Mouse (Mus musculus) limb, embryonic 11.5 days (tissue): ENCODE results near the gene Ccdc125. TPM values are rescaled to one million over a fixed set of nuclear protein-coding genes. Genes with fewer than 3 reads are reported as not detected.

Experiments used
- ATAC-seq: fragments of 200-750 bp; cut with Nextera tagmentation; 2 replicates; pipeline ENCODE4 v1.8.0; 2017; ENCODE audit warnings: low read depth; ENCODE audit not compliant: insufficient number of reproducible peaks, low FRiP score, low TSS enrichment
- DNase-seq: peaks from one replicate; pipeline ENCODE4 v3.0.0-alpha.2; 2015; ENCODE audit warnings: low spot score
- H3K27ac ChIP-seq: fragments of 300-500 bp; sonication (generic); replicated peaks from 2 replicates; pipeline ENCODE4 v1.5.1; 2014; ENCODE audit warnings: low read depth, mild to moderate bottlenecking, low read length
- H3K27me3 ChIP-seq: fragments of 300-500 bp; sonication (generic); 2 replicates; pipeline ENCODE4 v1.6.1; 2014; ENCODE audit warnings: mild to moderate bottlenecking, low read length, mixed read lengths; ENCODE audit not compliant: control insufficient read depth, insufficient read depth
- H3K36me3 ChIP-seq: fragments of 300-500 bp; sonication (generic); 2 replicates; pipeline ENCODE4 v1.6.1; 2014; ENCODE audit warnings: mild to moderate bottlenecking, low read length, moderate library complexity, mixed read lengths; ENCODE audit not compliant: control insufficient read depth, insufficient read depth
- H3K4me1 ChIP-seq: fragments of 300-500 bp; sonication (generic); 2 replicates; pipeline ENCODE4 v1.6.1; 2014; ENCODE audit warnings: low read length, mixed read lengths; ENCODE audit not compliant: control insufficient read depth, insufficient read depth
- H3K4me2 ChIP-seq: fragments of 300-500 bp; sonication (generic); 2 replicates; pipeline ENCODE4 v1.6.1; 2014; ENCODE audit warnings: low read depth, mild to moderate bottlenecking, moderate library complexity; ENCODE audit not compliant: severe bottlenecking
- H3K4me3 ChIP-seq: fragments of 300-500 bp; sonication (generic); 2 replicates; pipeline ENCODE4 v1.5.1; 2014; ENCODE audit warnings: low read depth, low read length
- H3K9ac ChIP-seq: fragments of 300-500 bp; sonication (generic); 2 replicates; pipeline ENCODE4 v1.6.1; 2014; ENCODE audit warnings: mild to moderate bottlenecking, low read length
- H3K9me3 ChIP-seq: fragments of 300-500 bp; sonication (generic); 2 replicates; pipeline ENCODE4 v1.6.1; 2016; ENCODE audit warnings: low read length; ENCODE audit not compliant: control insufficient read depth
- WGBS: fragments of 180-500 bp; shearing (Covaris S2); extraction: QIAGEN DNeasy Blood & Tissue Kit; methylation state at CpG from one replicate; pipeline ENCODE4 v1.1.7; 2014; 5-methylcytosine and 5-hydroxymethylcytosine counted together
- polyA plus RNA-seq: library from polyadenylated mRNA; unstranded; fragments of >200 nt; fragmentation: Nextera tagmentation; extraction: Ambion mirVana; gene quantifications from 2 replicates; pipeline ENCODE4 v1.2.1, GENCODE M21; 2014

Gene Ccdc125
- polyA plus RNA-seq, 1 experiment from 2014 or later: 5.2 TPM

- no peak overlapping the region for H3K27ac ChIP-seq
- no peak overlapping the region for H3K4me3 ChIP-seq
- no peak overlapping the region for H3K9ac ChIP-seq
- H3K4me1 ChIP-seq: no peaks in the 10 kb centered on the region
- no peak for ATAC-seq
- H3K9me3 ChIP-seq: no peaks in the 10 kb centered on the region
- no peaks in the 10 kb centered on the region for H3K36me3 ChIP-seq
- no peak overlapping the region for H3K4me2 ChIP-seq
- 89% methylated on average over 3 of the region's 3 CpGs for WGBS
- H3K27me3 ChIP-seq: no peaks in the 10 kb centered on the region
- DNase-seq: no peak
Observed at GRCm38 (mm10) chr13:100746090-100746489, 76.6 kb downstream of the Ccdc125 start.

Other genes with a start within 250 kb of the Ccdc125 start
- not detected in 2 replicates for gene Naip1, start 216.8 kb upstream of the Ccdc125 start, polyA plus RNA-seq
- 91.1 and 97.8 TPM in 2 replicates for gene Gtf2h2, start 177.1 kb upstream of the Ccdc125 start, polyA plus RNA-seq
- gene Ocln, start 117.0 kb upstream of the Ccdc125 start, polyA plus RNA-seq: 2.0 and 2.2 TPM in 2 replicates
- 2.9 and 3.2 TPM in 2 replicates for gene Marveld2, start 52.7 kb upstream of the Ccdc125 start, polyA plus RNA-seq
- gene Ak6, start 18.7 kb upstream of the Ccdc125 start, polyA plus RNA-seq: 341 and 345 TPM in 2 replicates
- 31.2 and 33.1 TPM in 2 replicates for gene Rad17, start 18.7 kb upstream of the Ccdc125 start, polyA plus RNA-seq
- 27.9 and 28.3 TPM in 2 replicates for gene Taf9, start 18.1 kb upstream of the Ccdc125 start, polyA plus RNA-seq
- gene Cdk7, start 61.2 kb downstream of the Ccdc125 start, polyA plus RNA-seq: 101 and 106 TPM in 2 replicates
- 102 and 110 TPM in 2 replicates for gene Mrps36, start 74.9 kb downstream of the Ccdc125 start, polyA plus RNA-seq
- 60.6 and 72.2 TPM in 2 replicates for gene Cenph, start 106.2 kb downstream of the Ccdc125 start, polyA plus RNA-seq
- gene Ccnb1, start 116.9 kb downstream of the Ccdc125 start, polyA plus RNA-seq: 379 and 388 TPM in 2 replicates
- 51.9 and 52.7 TPM in 2 replicates for gene Slc30a5, start 163.7 kb downstream of the Ccdc125 start, polyA plus RNA-seq